Mouse (Mus musculus): Measurements from ENCODE around the gene Kcnc3. TPM values are rescaled to one million over a fixed set of nuclear protein-coding genes. Genes with fewer than 3 reads are reported as not detected.

Kcnc3 gene
- polyA plus RNA-seq, 1 experiment from 2014 or later: 0.44 TPM

GRCm38 (mm10) chr7:44623714-44624542, 33.5 kb downstream of the Kcnc3 start:
- Histone ChIP-seq H3K9me3 (peaks cover 3% of the 10 kb centered on the region; the same call in 1 of the 2 replicates), H3K27ac (replicated peaks) (no peak overlapping the region), H3K4me3 (no peak overlapping the region), H3K36me3 (replicated peaks) (no peaks in the 10 kb centered on the region), H3K27me3 (replicated peaks; ENCODE audit: low read depth, poor library complexity, severe bottlenecking) (0 out of 2 replicates have a peak, but pooled peaks cover 3% of the 10 kb centered on the region), H3K4me1 (peaks cover 6% of the 10 kb centered on the region)
- 49% methylated on average over 18 of the region's 18 CpGs for WGBS
- peak; percentile 40 for DNase-seq (ENCODE audit: low spot score)

- Histone ChIP-seq H3K4me3 (no peak overlapping the region), H3K27me3 (replicated peaks; ENCODE audit: low read depth, poor library complexity, severe bottlenecking) (0 out of 2 replicates have a peak, but pooled peaks cover 3% of the 10 kb centered on the region), H3K27ac (replicated peaks) (no peak overlapping the region), H3K36me3 (replicated peaks) (no peaks in the 10 kb centered on the region), H3K9me3 (peaks cover 3% of the 10 kb centered on the region; the same call in 1 of the 2 replicates), H3K4me1 (peaks cover 6% of the 10 kb centered on the region)
- DNase-seq (ENCODE audit: low spot score): no peak
- 76% methylated on average over 3 of the region's 3 CpGs for WGBS
Observed at GRCm38 (mm10) chr7:44624543-44624826, 34.0 kb downstream of the Kcnc3 start.

- Histone ChIP-seq H3K27me3 (replicated peaks; ENCODE audit: low read depth, poor library complexity, severe bottlenecking) (0 out of 2 replicates have a peak, but pooled peaks cover 3% of the 10 kb centered on the region), H3K4me3 (no peak overlapping the region), H3K27ac (replicated peaks) (no peak overlapping the region), H3K9me3 (no peaks in the 10 kb centered on the region; the same call in 1 of the 2 replicates), H3K36me3 (replicated peaks) (no peaks in the 10 kb centered on the region), H3K4me1 (peaks cover 6% of the 10 kb centered on the region)
- 63% methylated on average over 14 of the region's 14 CpGs for WGBS
- DNase-seq (ENCODE audit: low spot score): no peak
Observed at GRCm38 (mm10) chr7:44624828-44625227, 34.4 kb downstream of the Kcnc3 start.

GRCm38 (mm10) chr7:44625241-44626067, 35.0 kb downstream of the Kcnc3 start:
- no peak for DNase-seq (ENCODE audit: low spot score)
- no peak overlapping the region for H3K4me3 ChIP-seq

GRCm38 (mm10) chr7:44626068-44626385, 35.6 kb downstream of the Kcnc3 start:
- Histone ChIP-seq H3K27me3 (replicated peaks; ENCODE audit: low read depth, poor library complexity, severe bottlenecking) (0 out of 2 replicates have a peak, but pooled peaks cover 3% of the 10 kb centered on the region), H3K4me1 (peaks cover 6% of the 10 kb centered on the region), H3K4me3 (no peak overlapping the region), H3K9me3 (no peaks in the 10 kb centered on the region; the same call in 1 of the 2 replicates), H3K27ac (replicated peaks) (no peak overlapping the region), H3K36me3 (replicated peaks) (no peaks in the 10 kb centered on the region)
- 72% methylated on average over 1 of the region's 1 CpGs for WGBS
- DNase-seq (ENCODE audit: low spot score): no peak

More at GRCm38 (mm10) chr7:44625241-44626067, 35.0 kb downstream of the Kcnc3 start:
- 87% methylated on average over 13 of the region's 13 CpGs for WGBS
- Histone ChIP-seq H3K9me3 (no peaks in the 10 kb centered on the region; the same call in 1 of the 2 replicates), H3K4me1 (peaks cover 6% of the 10 kb centered on the region), H3K36me3 (replicated peaks) (no peaks in the 10 kb centered on the region), H3K27me3 (replicated peaks; ENCODE audit: low read depth, poor library complexity, severe bottlenecking) (0 out of 2 replicates have a peak, but pooled peaks cover 3% of the 10 kb centered on the region), H3K27ac (replicated peaks) (no peak overlapping the region)

GRCm38 (mm10) chr7:44626966-44627365, 36.5 kb downstream of the Kcnc3 start:
- Histone ChIP-seq H3K27ac (replicated peaks) (no peak overlapping the region), H3K9me3 (no peaks in the 10 kb centered on the region; the same call in 1 of the 2 replicates), H3K36me3 (replicated peaks) (no peaks in the 10 kb centered on the region), H3K4me1 (peaks cover 6% of the 10 kb centered on the region), H3K27me3 (replicated peaks; ENCODE audit: low read depth, poor library complexity, severe bottlenecking) (0 out of 2 replicates have a peak, but pooled peaks cover 8% of the 10 kb centered on the region), H3K4me3 (no peak overlapping the region)
- no peak for DNase-seq (ENCODE audit: low spot score)
- WGBS: 86% methylated on average over 13 of the region's 13 CpGs

- WGBS: 80% methylated on average over 15 of the region's 15 CpGs
- Histone ChIP-seq H3K4me3 (no peak overlapping the region), H3K27ac (replicated peaks) (no peak overlapping the region), H3K4me1 (peaks cover 6% of the 10 kb centered on the region), H3K36me3 (replicated peaks) (no peaks in the 10 kb centered on the region), H3K27me3 (replicated peaks; ENCODE audit: low read depth, poor library complexity, severe bottlenecking) (peaks cover 23% of the 10 kb centered on the region), H3K9me3 (no peaks in the 10 kb centered on the region)
- no peak for DNase-seq (ENCODE audit: low spot score)
Observed at GRCm38 (mm10) chr7:44628402-44629034, 38.1 kb downstream of the Kcnc3 start.

- H3K27ac ChIP-seq (replicated peaks): no peak overlapping the region
- no peaks in the 10 kb centered on the region for H3K4me1 ChIP-seq
- WGBS: 78% methylated on average over 13 of the region's 13 CpGs
- no peak overlapping the region for H3K4me3 ChIP-seq
- H3K36me3 ChIP-seq (replicated peaks): no peaks in the 10 kb centered on the region
- peaks cover 40% of the 10 kb centered on the region for H3K27me3 ChIP-seq (replicated peaks; ENCODE audit: low read depth, poor library complexity, severe bottlenecking)
- H3K9me3 ChIP-seq: no peaks in the 10 kb centered on the region
- no peak for DNase-seq (ENCODE audit: low spot score)
Observed at GRCm38 (mm10) chr7:44630437-44630836, 40.0 kb downstream of the Kcnc3 start.

- no peak overlapping the region for H3K4me3 ChIP-seq
- H3K9me3 ChIP-seq: 0 out of 2 replicates have a peak, but pooled peaks cover 6% of the 10 kb centered on the region
- no peak for DNase-seq (ENCODE audit: low spot score)
- peaks cover 60% of the 10 kb centered on the region for H3K27me3 ChIP-seq (replicated peaks; ENCODE audit: low read depth, poor library complexity, severe bottlenecking)
- WGBS: 29% methylated on average over 13 of the region's 13 CpGs
- no peaks in the 10 kb centered on the region for H3K36me3 ChIP-seq (replicated peaks)
- no peak overlapping the region for H3K27ac ChIP-seq (replicated peaks)
- H3K4me1 ChIP-seq: no peaks in the 10 kb centered on the region
Observed at GRCm38 (mm10) chr7:44632676-44633075, 42.2 kb downstream of the Kcnc3 start.

- H3K27ac ChIP-seq (replicated peaks): no peak overlapping the region
Observed at GRCm38 (mm10) chr7:44633407-44633806, 42.9 kb downstream of the Kcnc3 start.

GRCm38 (mm10) chr7:44636684-44637083, 46.2 kb downstream of the Kcnc3 start:
- WGBS: 88% methylated on average over 9 of the region's 9 CpGs

More at GRCm38 (mm10) chr7:44633407-44633806, 42.9 kb downstream of the Kcnc3 start:
- no peak overlapping the region for H3K4me3 ChIP-seq
- H3K4me1 ChIP-seq: no peaks in the 10 kb centered on the region
- WGBS: 13% methylated on average over 15 of the region's 15 CpGs
- 0 out of 2 replicates have a peak, but pooled peaks cover 6% of the 10 kb centered on the region for H3K9me3 ChIP-seq
- peaks cover 66% of the 10 kb centered on the region for H3K27me3 ChIP-seq (replicated peaks; ENCODE audit: low read depth, poor library complexity, severe bottlenecking)
- no peaks in the 10 kb centered on the region for H3K36me3 ChIP-seq (replicated peaks)
- DNase-seq (ENCODE audit: low spot score): peak; percentile 41

GRCm38 (mm10) chr7:44638663-44639062, 48.2 kb downstream of the Kcnc3 start:
- no peak for DNase-seq (ENCODE audit: low spot score)
- Histone ChIP-seq H3K9me3 (0 out of 2 replicates have a peak, but pooled peaks cover 6% of the 10 kb centered on the region), H3K36me3 (replicated peaks) (no peaks in the 10 kb centered on the region), H3K27ac (replicated peaks) (no peak overlapping the region), H3K27me3 (replicated peaks; ENCODE audit: low read depth, poor library complexity, severe bottlenecking) (peaks cover 93% of the 10 kb centered on the region), H3K4me1 (peaks cover 12% of the 10 kb centered on the region), H3K4me3 (peak overlapping the region; percentile 39)
- WGBS: 2% methylated on average over 16 of the region's 16 CpGs

More at GRCm38 (mm10) chr7:44636684-44637083, 46.2 kb downstream of the Kcnc3 start:
- no peak for DNase-seq (ENCODE audit: low spot score)
- Histone ChIP-seq H3K9me3 (0 out of 2 replicates have a peak, but pooled peaks cover 6% of the 10 kb centered on the region), H3K27me3 (replicated peaks; ENCODE audit: low read depth, poor library complexity, severe bottlenecking) (peaks cover 94% of the 10 kb centered on the region), H3K4me3 (no peak overlapping the region), H3K36me3 (replicated peaks) (no peaks in the 10 kb centered on the region), H3K27ac (replicated peaks) (no peak overlapping the region), H3K4me1 (peaks cover 12% of the 10 kb centered on the region)
